Mouse (Mus musculus): Measurements from ENCODE around the gene Vmn1r69. TPM values are rescaled to one million over a fixed set of nuclear protein-coding genes. Genes with fewer than 3 reads are reported as not detected.

The Vmn1r69 gene
- polyA plus RNA-seq (2017; shearing (Covaris generic)): not detected

DNA sequence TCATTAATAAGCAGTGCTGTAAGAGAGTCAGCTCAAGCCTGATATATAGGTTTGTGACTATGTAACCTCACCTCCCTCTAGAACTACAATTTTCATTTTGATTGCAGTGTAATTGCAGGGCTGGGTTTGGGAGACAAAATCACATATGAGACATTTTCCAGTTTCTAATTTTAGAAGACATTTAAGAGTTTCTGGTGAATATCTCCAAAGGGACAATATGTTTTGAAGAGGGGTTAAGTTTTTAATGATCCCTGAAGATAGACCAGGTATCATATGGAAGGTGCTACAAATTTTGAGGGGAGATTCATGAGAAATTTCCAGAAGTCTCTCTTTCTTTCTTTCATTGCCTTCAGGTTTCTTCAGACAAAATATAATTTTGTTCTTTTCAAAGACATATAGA, at the start of gene Vmn1r69:
Gene Vmn1r69, minus strand, starts transcription at position 101 of the 400 bp plus-strand sequence.

DNA sequence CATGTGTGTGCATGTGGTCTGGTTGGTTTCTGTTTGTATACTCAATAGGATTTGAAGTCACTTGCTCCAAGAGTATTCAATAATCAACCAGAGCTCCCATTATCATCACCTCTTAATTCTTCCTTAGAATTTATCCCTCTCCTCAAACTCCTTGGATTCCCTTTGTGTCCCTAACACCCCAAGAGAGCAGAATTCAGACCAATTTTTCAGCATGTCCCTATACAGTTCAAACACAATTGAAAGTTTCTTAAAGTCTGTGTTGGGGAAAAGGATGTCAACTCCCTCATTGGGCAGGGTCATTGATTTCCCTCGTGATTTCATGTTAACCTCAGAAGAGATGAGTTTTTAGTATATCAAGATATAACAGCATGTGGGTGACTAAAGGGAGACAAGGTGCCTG, 17.8 kb upstream of the Vmn1r69 start, which contains the start of gene Vmn1r70:
Gene Vmn1r70, plus strand, starts transcription at position 301 of the 400 bp plus-strand sequence.

GRCm38 (mm10) chr7:10558385-10558784, 55.1 kb downstream of the Vmn1r69 start, which contains the start of gene Vmn1r68:
Gene Vmn1r68, minus strand, starts transcription at chr7:10558485.

Other genes starting within 250 kb of the Vmn1r69 start
- not detected for gene Vmn1r67, start 170.3 kb downstream of the Vmn1r69 start, polyA plus RNA-seq (2017; shearing (Covaris generic))
- gene Zik1, start 118.3 kb downstream of the Vmn1r69 start, polyA plus RNA-seq (2017; shearing (Covaris generic)): 2.5 TPM
- 0.05 TPM for gene Vmn1r68, start 55.2 kb downstream of the Vmn1r69 start, polyA plus RNA-seq (2017; shearing (Covaris generic))
- not detected for gene Vmn1r70, start 17.9 kb upstream of the Vmn1r69 start, polyA plus RNA-seq (2017; shearing (Covaris generic))
- gene Nlrp4b, start 74.1 kb upstream of the Vmn1r69 start, polyA plus RNA-seq (2017; shearing (Covaris generic)): not detected
- gene Vmn1r71, start 140.7 kb upstream of the Vmn1r69 start, polyA plus RNA-seq (2017; shearing (Covaris generic)): not detected

Data from inflammation-experienced regulatory T-cells, adult 16 weeks (primary cell).